Mouse (Mus musculus): Measurements from ENCODE around the gene Rab3b.

- no peak for TF ChIP-seq CHD2 (IDR thresholded peaks at IDR 0.05; ENCODE audit: low read depth, low read length)
- no peak for TF ChIP-seq ZNF384 (IDR thresholded peaks at IDR 0.05; ENCODE audit: low read depth, low read length)
- TF ChIP-seq HCFC1 (IDR thresholded peaks at IDR 0.05; ENCODE audit: borderline replicate concordance, insufficient read depth, low read length), result no peak
Observed at GRCm38 (mm10) chr4:108990032-108990431, 111.2 kb downstream of the Rab3b start.

Measured in ES-E14 (cell line).